Mouse (Mus musculus) E14TG2a.4 (cell line): Measurements from ENCODE around the gene Alpk1.

Source experiments
- CTCF ChIP-seq: conservative IDR thresholded peaks from 2 replicates; pipeline ENCODE4 v1.5.1; 2014; ENCODE audit warnings: low read length
- NANOG ChIP-seq: IDR thresholded peaks from 2 replicates; pipeline ENCODE4 v1.6.1; 2014; ENCODE audit warnings: borderline replicate concordance, low read length, mixed read lengths
- POU5F1 ChIP-seq: IDR thresholded peaks from 2 replicates; pipeline ENCODE4 v1.6.1; 2014; ENCODE audit warnings: low read length, borderline replicate concordance

- TF ChIP-seq CTCF: no peak
- no peak for TF ChIP-seq POU5F1
- TF ChIP-seq NANOG: no peak
These were observed 152.4 kb downstream of the Alpk1 start for GRCm38 (mm10) chr3:127627956-127628310.
